Mouse (Mus musculus): ENCODE measurements around the gene Zfp37. TPM values are rescaled to one million over a fixed set of nuclear protein-coding genes. Genes with fewer than 3 reads are reported as not detected.

Gene Zfp37
- total and polyA plus RNA-seq, 3 experiments, result not detected

DNA sequence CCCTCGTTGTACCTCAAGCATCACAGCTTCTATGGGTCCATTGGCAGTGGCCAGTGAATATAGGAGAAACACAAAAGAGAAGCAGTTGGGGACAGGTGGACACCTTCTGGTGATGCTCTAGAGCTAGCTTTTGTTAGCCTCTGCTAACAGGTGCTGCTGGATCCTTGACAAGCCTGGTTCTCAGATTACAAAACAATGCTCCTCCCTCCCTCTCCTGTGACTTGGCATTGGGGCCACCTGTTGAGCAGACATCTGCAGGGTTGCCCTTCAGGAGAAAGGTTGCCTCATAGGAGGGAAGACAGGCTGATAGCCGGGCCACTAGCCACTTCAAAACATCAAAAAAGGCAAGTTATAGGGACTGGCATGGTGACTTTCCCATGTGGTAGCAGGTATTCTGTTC is 31.4 kb upstream of the Zfp37 start, which contains the start of gene Slc31a2:
TSS of gene Slc31a2 (plus strand) at position 287 of the 400 bp plus-strand sequence.
- Histone ChIP-seq H3K9me3 (replicated peaks; ENCODE audit: low read length) (no peaks in the 10 kb centered on the region), H3K4me3 (replicated peaks in 1 of 3; ENCODE audit: low read depth in 2 of 3, low read length in 2 of 3, poor library complexity in 1 of 3) (no peak within 1 kb of the TSS), H3K79me2 (replicated peaks; ENCODE audit: control insufficient read depth, extremely low read depth, insufficient read depth, poor library complexity, severe bottlenecking) (no peaks in the 10 kb centered on the region), H3K27me3 (replicated peaks) (no peaks in the 10 kb centered on the region), H3K4me2 (ENCODE audit: insufficient read depth, low read depth, poor library complexity, severe bottlenecking) (no peak within 1 kb of the TSS), H3K27ac (ENCODE audit: insufficient read depth, low read depth) (no peak within 1 kb of the TSS), H3K4me1 (ENCODE audit: control insufficient read depth in 1 of 2, insufficient read depth in 2 of 2) (peaks cover 5 to 55% of the 10 kb centered on the region in 2 experiments), H3K36me3 (replicated peaks in 1 of 2; ENCODE audit: control insufficient read depth in 1 of 2, insufficient read depth in 1 of 2, low read length in 1 of 2) (no peaks in the 10 kb centered on the region), H3K9ac (ENCODE audit: insufficient read depth, low read depth) (no peak within 1 kb of the TSS)
- in situ Hi-C loops (cut with MboI; ENCODE audit: low pct_ligation_motif_present, low pct_unique_long_range_greater_than_20kb, low sequenced_read_pairs), result no loop called here
- no peak for TF ChIP-seq JUN (IDR thresholded peaks at IDR 0.05; ENCODE audit: insufficient read depth, low read depth, low read length)
- TF ChIP-seq CHD1 (IDR thresholded peaks at IDR 0.05; ENCODE audit: low read depth, low read length), result no peak
- TF ChIP-seq POLR2A (IDR thresholded peaks at IDR 0.05; ENCODE audit: low read depth, low read length), result no peak
- no peak for TF ChIP-seq CHD2 (IDR thresholded peaks at IDR 0.05; ENCODE audit: low read length)
- TF ChIP-seq MAX (IDR thresholded peaks at IDR 0.05; ENCODE audit: low read length), result no peak
- TF ChIP-seq PAX5 (IDR thresholded peaks at IDR 0.05; ENCODE audit: low read length), result no peak
- no peak for TF ChIP-seq E2F4 (IDR thresholded peaks at IDR 0.05; ENCODE audit: insufficient replicate concordance, low read depth, low read length)
- TF ChIP-seq ELF1 (IDR thresholded peaks at IDR 0.05; ENCODE audit: low read depth, low read length), result no peak
- TF ChIP-seq ZNF384 (IDR thresholded peaks at IDR 0.05; ENCODE audit: low read depth, low read length), result no peak
- TF ChIP-seq EP300 (IDR thresholded peaks at IDR 0.05; ENCODE audit: low read length), result no peak
- no peak for TF ChIP-seq TBP (conservative IDR thresholded peaks at IDR 0.05; ENCODE audit: low read depth, low read length)
- no peak for DNase-seq (ENCODE audit: extremely low read depth)
- dilution Hi-C loops (cut with MboI; ENCODE audit: extremely low pct_ligation_motif_present, extremely low pct_unique_long_range_greater_than_20kb, low sequenced_read_pairs), result no loop called here

GRCm38 (mm10) chr4:62256931-62257330 is 26.1 kb upstream of the Zfp37 start:
- H3K4me3 ChIP-seq (replicated peaks in 1 of 3; ENCODE audit: low read depth in 2 of 3, low read length in 2 of 3, poor library complexity in 1 of 3), result no peak overlapping the region
- no peaks in the 10 kb centered on the region for H3K9me3 ChIP-seq (replicated peaks; ENCODE audit: low read length)
- no peaks in the 10 kb centered on the region for H3K79me2 ChIP-seq (replicated peaks; ENCODE audit: control insufficient read depth, extremely low read depth, insufficient read depth, poor library complexity, severe bottlenecking)
- no peak overlapping the region for H3K4me2 ChIP-seq (ENCODE audit: insufficient read depth, low read depth, poor library complexity, severe bottlenecking)
- DNase-seq (ENCODE audit: extremely low read depth), result peak; percentile 53
- dilution Hi-C loops (cut with MboI; ENCODE audit: extremely low pct_ligation_motif_present, extremely low pct_unique_long_range_greater_than_20kb, low sequenced_read_pairs), result no loop called here
- H3K9ac ChIP-seq (ENCODE audit: insufficient read depth, low read depth), result no peak overlapping the region
- peaks cover 0 to 12% of the 10 kb centered on the region in 2 experiments; a peak in 3 of 4 replicates for H3K4me1 ChIP-seq (ENCODE audit: control insufficient read depth in 1 of 2, insufficient read depth in 2 of 2)
- no peaks in the 10 kb centered on the region for H3K27me3 ChIP-seq (replicated peaks)
- H3K36me3 ChIP-seq (replicated peaks in 1 of 2; ENCODE audit: control insufficient read depth in 1 of 2, insufficient read depth in 1 of 2, low read length in 1 of 2), result no peaks in the 10 kb centered on the region
- in situ Hi-C loops (cut with MboI; ENCODE audit: low pct_ligation_motif_present, low pct_unique_long_range_greater_than_20kb, low sequenced_read_pairs), result no loop called here
- H3K27ac ChIP-seq (ENCODE audit: insufficient read depth, low read depth), result no peak overlapping the region
- 0 out of 2 replicates have a peak, but pooled peaks have one; percentile 45 for TF ChIP-seq MYC (IDR thresholded peaks at IDR 0.05; ENCODE audit: low read depth, low read length)
- peak; percentile 94 for TF ChIP-seq MXI1 (IDR thresholded peaks at IDR 0.05; ENCODE audit: low read depth, low read length)
- no peak for TF ChIP-seq CTCF (conservative IDR thresholded peaks at IDR 0.05 in 1 of 2, IDR thresholded peaks at IDR 0.05 in 1 of 2; ENCODE audit: low read depth in 2 of 2, low read length in 2 of 2)
- peak; percentile 78 for TF ChIP-seq SIN3A (IDR thresholded peaks at IDR 0.05; ENCODE audit: low read length)
- peak; percentile 44; the same call in 1 of the 2 replicates for TF ChIP-seq MAX (IDR thresholded peaks at IDR 0.05; ENCODE audit: low read length)

DNA sequence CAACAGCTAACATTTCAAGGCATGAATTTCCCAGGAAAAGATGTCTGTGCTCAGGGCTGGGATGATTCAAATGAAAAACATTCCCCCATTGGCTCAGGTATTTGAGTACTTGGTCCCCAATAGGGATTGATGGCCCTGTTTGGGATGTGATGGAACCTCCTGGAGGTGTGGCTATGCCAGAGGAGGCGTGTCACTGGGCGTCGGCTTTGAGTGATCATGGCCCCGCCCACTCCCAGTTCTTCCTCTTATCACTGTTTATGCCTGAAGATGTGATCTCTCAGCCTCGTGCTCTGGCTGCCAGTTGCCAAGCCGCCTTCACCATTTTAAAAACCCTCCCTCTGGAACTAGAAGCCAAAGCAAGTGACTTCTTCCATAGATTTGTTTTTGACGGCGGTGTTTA is 23.7 kb upstream of the Zfp37 start:
- Histone ChIP-seq H3K36me3 (replicated peaks in 1 of 2; ENCODE audit: control insufficient read depth in 1 of 2, insufficient read depth in 1 of 2, low read length in 1 of 2) (no peaks in the 10 kb centered on the region), H3K4me1 (ENCODE audit: control insufficient read depth in 1 of 2, insufficient read depth in 2 of 2) (peaks cover 0 to 15% of the 10 kb centered on the region in 2 experiments; a peak in 2 of 4 replicates), H3K79me2 (replicated peaks; ENCODE audit: control insufficient read depth, extremely low read depth, insufficient read depth, poor library complexity, severe bottlenecking) (no peaks in the 10 kb centered on the region), H3K27ac (ENCODE audit: insufficient read depth, low read depth) (no peak overlapping the region), H3K4me3 (replicated peaks in 1 of 3; ENCODE audit: low read depth in 2 of 3, low read length in 2 of 3, poor library complexity in 1 of 3) (no peak overlapping the region), H3K9ac (ENCODE audit: insufficient read depth, low read depth) (no peak overlapping the region), H3K27me3 (replicated peaks) (no peaks in the 10 kb centered on the region), H3K4me2 (ENCODE audit: insufficient read depth, low read depth, poor library complexity, severe bottlenecking) (no peak overlapping the region), H3K9me3 (replicated peaks; ENCODE audit: low read length) (no peaks in the 10 kb centered on the region)
- DNase-seq (ENCODE audit: extremely low read depth), result no peak
- dilution Hi-C loops (cut with MboI; ENCODE audit: extremely low pct_ligation_motif_present, extremely low pct_unique_long_range_greater_than_20kb, low sequenced_read_pairs), result no loop called here
- TF ChIP-seq ZMIZ1 (IDR thresholded peaks at IDR 0.05; ENCODE audit: low read depth, low read length) (no peak), CHD1 (IDR thresholded peaks at IDR 0.05; ENCODE audit: low read depth, low read length) (no peak), MAFK (IDR thresholded peaks at IDR 0.05; ENCODE audit: insufficient replicate concordance, low read length) (no peak), CTCF (conservative IDR thresholded peaks at IDR 0.05 in 1 of 2, IDR thresholded peaks at IDR 0.05 in 1 of 2; ENCODE audit: low read depth in 2 of 2, low read length in 2 of 2) (no peak), MXI1 (IDR thresholded peaks at IDR 0.05; ENCODE audit: low read depth, low read length) (no peak), JUND (conservative IDR thresholded peaks at IDR 0.05; ENCODE audit: low read depth, low read length) (no peak), MYC (IDR thresholded peaks at IDR 0.05; ENCODE audit: low read depth, low read length) (no peak), ELF1 (IDR thresholded peaks at IDR 0.05; ENCODE audit: low read depth, low read length) (no peak), SMC3 (IDR thresholded peaks at IDR 0.05; ENCODE audit: low read depth, low read length) (no peak), MAZ (IDR thresholded peaks at IDR 0.05; ENCODE audit: low read depth, low read length) (no peak), POLR2AphosphoS2 (IDR thresholded peaks at IDR 0.05; ENCODE audit: low read depth, low read length) (no peak), USF2 (conservative IDR thresholded peaks at IDR 0.05; ENCODE audit: low read depth, low read length) (no peak), IRF4 (IDR thresholded peaks at IDR 0.05; ENCODE audit: low read depth, low read length) (no peak), TCF12 (IDR thresholded peaks at IDR 0.05; ENCODE audit: low read depth, low read length) (no peak), SIN3A (IDR thresholded peaks at IDR 0.05; ENCODE audit: low read length) (no peak), MEF2A (IDR thresholded peaks at IDR 0.05; ENCODE audit: borderline replicate concordance, low read depth, low read length) (no peak)
- in situ Hi-C loops (cut with MboI; ENCODE audit: low pct_ligation_motif_present, low pct_unique_long_range_greater_than_20kb, low sequenced_read_pairs), result no loop called here
